Mouse (Mus musculus): ENCODE measurements around the gene Ackr4.

GRCm38 (mm10) chr9:104169986-104170385 lies 43.3 kb upstream of the Ackr4 start:
- no peak for TF ChIP-seq POLR2A (IDR thresholded peaks at IDR 0.05; ENCODE audit: insufficient read depth, low read length)
- no peak for TF ChIP-seq EP300 (IDR thresholded peaks at IDR 0.05; ENCODE audit: insufficient read depth, low read depth, low read length)
- no peak for TF ChIP-seq CTCF (IDR thresholded peaks at IDR 0.05; ENCODE audit: low read depth, low read length)
